Mouse (Mus musculus) kidney, embryonic 16.5 days (tissue): Measurements from ENCODE around the gene Hs3st5. TPM values are rescaled to one million over a fixed set of nuclear protein-coding genes. Genes with fewer than 3 reads are reported as not detected.
A peak's percentile ranks its signal among the peaks of the same experiment; 100 is the strongest.

Experiments
- ATAC-seq: fragments of 200-750 bp; cut with Nextera tagmentation; 2 replicates; pipeline ENCODE4 v1.8.0; 2017; ENCODE audit warnings: moderate TSS enrichment; ENCODE audit not compliant: low FRiP score, low TSS enrichment
- H3K27ac ChIP-seq: fragments of 300-500 bp; sonication (generic); 2 replicates; pipeline ENCODE4 v1.5.1; 2014; ENCODE audit warnings: low read length
- H3K27me3 ChIP-seq: fragments of 300-500 bp; sonication (generic); 2 replicates; pipeline ENCODE4 v1.6.1; 2014; ENCODE audit warnings: low read length, control low read depth, mixed read lengths; ENCODE audit not compliant: insufficient read depth
- H3K36me3 ChIP-seq: fragments of 300-500 bp; sonication (generic); 2 replicates; pipeline ENCODE4 v1.6.1; 2014; ENCODE audit warnings: low read length, control low read depth, mixed read lengths; ENCODE audit not compliant: insufficient read depth
- H3K4me1 ChIP-seq: fragments of 300-500 bp; sonication (generic); 2 replicates; pipeline ENCODE4 v1.6.1; 2014; ENCODE audit warnings: low read length, control low read depth, mixed read lengths; ENCODE audit not compliant: insufficient read depth
- H3K4me2 ChIP-seq: fragments of 300-500 bp; sonication (generic); replicated peaks from 2 replicates; pipeline ENCODE4 v1.6.1; 2014; ENCODE audit warnings: low read depth, low read length
- H3K4me3 ChIP-seq: fragments of 300-500 bp; sonication (generic); 2 replicates; pipeline ENCODE4 v1.5.1; 2014; ENCODE audit warnings: mild to moderate bottlenecking, low read length
- H3K9ac ChIP-seq: fragments of 300-500 bp; sonication (generic); replicated peaks from 2 replicates; pipeline ENCODE4 v1.6.1; 2014; ENCODE audit warnings: low read length
- H3K9me3 ChIP-seq: fragments of 300-500 bp; sonication (generic); 2 replicates; pipeline ENCODE4 v1.6.1; 2016; ENCODE audit warnings: low read length, control low read depth
- WGBS: fragments of 180-500 bp; shearing (Covaris S2); extraction: QIAGEN DNeasy Blood & Tissue Kit; methylation state at CpG from one replicate; pipeline ENCODE4 v1.1.7; 2014; 5-methylcytosine and 5-hydroxymethylcytosine counted together
- polyA plus RNA-seq: library from polyadenylated mRNA; unstranded; fragments of >200 nt; fragmentation: Nextera tagmentation; extraction: Ambion mirVana; gene quantifications from 2 replicates; pipeline ENCODE4 v1.2.1, GENCODE M21; 2015

Hs3st5 gene
- polyA plus RNA-seq, 1 experiment from 2014 or later = 0.27 TPM

DNA sequence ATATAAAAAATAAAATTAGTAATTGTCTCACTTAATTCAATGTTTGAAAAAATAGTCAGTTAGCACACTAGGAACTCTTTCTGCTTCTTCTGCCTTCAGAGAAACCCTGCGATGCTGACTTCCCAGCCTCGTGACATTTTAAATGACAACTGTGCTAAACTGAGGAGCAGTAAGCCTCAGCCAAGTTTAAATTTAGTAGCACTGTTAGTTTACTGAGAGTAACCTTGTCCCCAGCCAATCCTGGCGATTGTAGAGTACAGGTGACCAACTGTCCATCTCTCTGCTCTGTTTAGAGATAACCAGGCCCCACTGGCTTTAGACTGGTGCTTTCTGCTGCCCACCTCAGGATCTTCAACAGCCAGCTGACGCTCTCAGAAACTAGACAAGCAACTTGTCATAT is 121.3 kb downstream of the Hs3st5 start:
- no peak for ATAC-seq
- Histone ChIP-seq H3K4me3 (no peak overlapping the region), H3K4me1 (no peaks in the 10 kb centered on the region), H3K9ac (no peak overlapping the region), H3K27me3 (no peaks in the 10 kb centered on the region), H3K9me3 (no peaks in the 10 kb centered on the region), H3K27ac (no peak overlapping the region), H3K36me3 (no peaks in the 10 kb centered on the region), H3K4me2 (no peak overlapping the region)
- WGBS = 90% methylated on average over 4 of the region's 4 CpGs

DNA sequence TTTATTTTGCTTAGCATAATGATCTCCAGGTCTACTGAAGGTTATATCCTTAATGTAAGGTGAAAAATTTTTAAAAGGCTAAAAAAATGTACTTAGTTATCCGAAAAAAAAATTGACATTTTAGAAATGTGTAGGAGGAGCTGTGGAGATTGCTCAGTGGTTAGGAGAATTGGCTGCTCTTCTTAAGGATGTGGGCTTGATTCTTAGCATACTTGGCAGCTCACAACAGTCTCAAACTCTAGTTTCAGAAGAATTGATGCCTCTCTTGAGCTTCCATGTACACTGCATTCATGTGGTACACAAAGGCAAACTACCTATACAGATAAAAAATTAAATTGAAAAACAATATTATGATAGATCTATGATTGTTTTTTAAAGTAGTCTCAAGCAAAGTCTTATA is 125.1 kb downstream of the Hs3st5 start:
- 76% methylated on average over 1 of the region's 1 CpGs for WGBS
- no peaks in the 10 kb centered on the region for H3K36me3 ChIP-seq
- no peak for ATAC-seq
- H3K9me3 ChIP-seq = no peaks in the 10 kb centered on the region
- H3K27ac ChIP-seq = no peak overlapping the region
- H3K27me3 ChIP-seq = no peaks in the 10 kb centered on the region
- no peak overlapping the region for H3K9ac ChIP-seq
- H3K4me2 ChIP-seq = no peak overlapping the region
- H3K4me1 ChIP-seq = no peaks in the 10 kb centered on the region
- no peak overlapping the region for H3K4me3 ChIP-seq

DNA sequence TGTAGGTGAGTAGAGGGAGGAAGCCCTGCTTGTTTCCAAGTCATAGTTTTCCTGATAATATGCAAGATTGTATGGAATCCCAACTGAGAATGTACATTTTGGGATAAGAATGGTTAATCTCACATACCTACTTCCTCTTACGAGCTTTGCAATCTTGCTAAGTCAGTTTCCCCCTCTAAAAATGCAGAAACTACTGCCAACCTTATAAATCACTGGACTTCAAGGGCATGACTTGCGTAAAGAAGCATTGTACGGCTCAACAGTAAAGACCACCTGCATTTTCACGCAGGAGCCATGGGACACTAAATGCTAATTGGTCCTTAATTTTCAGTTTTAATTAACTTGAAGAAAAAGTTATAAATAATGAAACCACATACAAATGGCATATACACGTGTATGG is 144.0 kb downstream of the Hs3st5 start:
- no peak overlapping the region for H3K27ac ChIP-seq

DNA sequence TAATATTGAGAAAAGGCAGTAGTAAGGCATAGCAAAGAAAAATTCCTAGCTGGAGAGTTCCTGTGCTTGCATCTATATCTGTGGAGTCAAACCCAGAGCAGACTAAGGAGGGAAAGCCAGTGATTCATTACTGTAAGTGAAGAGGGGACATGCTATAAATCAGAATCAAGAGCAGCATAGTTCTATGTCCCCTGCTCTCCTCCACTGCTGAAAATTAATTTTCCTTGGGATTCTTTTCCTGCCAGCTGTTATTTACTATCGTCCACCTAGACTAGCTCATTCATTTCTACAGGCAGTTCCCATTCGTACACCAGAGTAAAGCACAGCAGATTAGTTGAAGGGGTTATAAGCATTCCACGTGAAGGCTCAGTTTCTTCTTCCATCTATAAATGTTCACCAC is 207.4 kb downstream of the Hs3st5 start:
- no peak overlapping the region for H3K27ac ChIP-seq
- H3K4me1 ChIP-seq = no peaks in the 10 kb centered on the region
- H3K9me3 ChIP-seq = no peaks in the 10 kb centered on the region
- 30% methylated on average over 3 of the region's 3 CpGs for WGBS
- H3K9ac ChIP-seq = no peak overlapping the region
- no peaks in the 10 kb centered on the region for H3K27me3 ChIP-seq
- H3K4me2 ChIP-seq = no peak overlapping the region
- H3K36me3 ChIP-seq = no peaks in the 10 kb centered on the region
- ATAC-seq = peak; percentile 23; the same call in 1 of the 2 replicates
- no peak overlapping the region for H3K4me3 ChIP-seq

More for the DNA sequence above, 144.0 kb downstream of the Hs3st5 start:
- H3K9me3 ChIP-seq = no peaks in the 10 kb centered on the region
- no peak overlapping the region for H3K4me2 ChIP-seq
- no peaks in the 10 kb centered on the region for H3K36me3 ChIP-seq
- no peaks in the 10 kb centered on the region for H3K27me3 ChIP-seq
- no peaks in the 10 kb centered on the region for H3K4me1 ChIP-seq
- no peak for ATAC-seq
- H3K4me3 ChIP-seq = no peak overlapping the region
- no peak overlapping the region for H3K9ac ChIP-seq
- WGBS = 59% methylated on average over 5 of the region's 5 CpGs

DNA sequence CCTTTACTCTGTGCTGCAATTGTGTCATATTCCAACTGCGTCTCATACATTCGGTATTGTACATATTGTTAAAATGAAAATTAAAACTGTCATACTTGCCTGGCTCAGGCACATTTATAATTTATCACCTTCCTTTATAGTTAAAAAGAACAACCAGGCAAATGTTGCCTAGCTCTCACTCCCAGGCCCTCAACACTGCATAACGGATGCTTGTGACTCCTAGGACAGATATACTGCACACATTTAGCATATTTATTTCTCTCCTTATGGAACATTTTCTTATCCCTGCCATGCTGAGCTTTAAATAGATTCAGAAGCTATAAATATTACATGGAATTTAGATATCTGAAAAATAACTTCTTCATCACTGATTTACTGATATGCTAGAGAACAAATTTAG is 219.6 kb downstream of the Hs3st5 start:
- Histone ChIP-seq H3K4me1 (peaks cover 6% of the 10 kb centered on the region; the same call in 1 of the 2 replicates), H3K4me3 (no peak overlapping the region), H3K4me2 (no peak overlapping the region), H3K9ac (no peak overlapping the region), H3K36me3 (no peaks in the 10 kb centered on the region), H3K9me3 (no peaks in the 10 kb centered on the region), H3K27ac (no peak overlapping the region), H3K27me3 (no peaks in the 10 kb centered on the region)
- no peak for ATAC-seq
- WGBS = 75% methylated on average over 3 of the region's 3 CpGs

DNA sequence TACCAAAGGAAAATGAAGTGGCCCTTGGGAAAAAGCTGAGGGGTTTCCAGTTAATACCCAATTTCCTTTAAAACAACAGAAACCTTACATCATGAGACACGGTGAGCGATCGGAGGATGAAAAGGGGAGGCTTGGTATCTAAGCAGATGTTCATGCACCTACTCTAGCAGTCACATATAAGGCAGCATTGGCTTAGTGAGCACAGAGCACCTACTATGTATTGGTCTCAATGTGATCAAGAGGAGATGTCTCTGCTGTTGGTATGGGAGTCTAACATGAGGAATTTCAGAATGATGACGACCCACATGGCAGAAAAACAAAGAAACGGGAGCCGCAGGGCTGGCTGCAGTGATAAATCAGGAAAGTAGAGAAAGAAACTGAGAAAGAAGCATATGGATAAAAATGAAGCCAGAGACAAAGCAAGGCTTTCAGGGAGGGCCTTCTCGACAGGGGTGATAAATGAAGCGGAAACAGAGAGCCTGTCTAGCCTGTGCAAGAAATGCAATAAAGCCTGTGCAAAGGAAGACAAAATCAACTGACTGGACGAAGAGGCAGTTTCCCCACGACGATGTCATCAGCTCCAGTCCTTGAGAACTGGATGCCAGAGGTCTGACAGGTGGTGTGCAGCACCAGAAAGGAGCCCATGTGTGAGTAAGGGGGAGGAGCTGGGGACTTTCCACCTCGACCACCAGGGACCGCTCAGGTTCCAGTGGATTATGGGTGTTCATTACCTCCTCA is 222.9 kb downstream of the Hs3st5 start:
- Histone ChIP-seq H3K9me3 (no peaks in the 10 kb centered on the region), H3K9ac (no peak overlapping the region), H3K36me3 (no peaks in the 10 kb centered on the region), H3K4me2 (peak overlapping the region; percentile 12; the same call in 1 of the 2 replicates), H3K4me1 (peaks cover 6% of the 10 kb centered on the region; the same call in 1 of the 2 replicates), H3K4me3 (no peak overlapping the region), H3K27ac (no peak overlapping the region), H3K27me3 (no peaks in the 10 kb centered on the region)
- peak; percentile 70 for ATAC-seq
- WGBS = 33% methylated on average over 13 of the region's 13 CpGs

DNA sequence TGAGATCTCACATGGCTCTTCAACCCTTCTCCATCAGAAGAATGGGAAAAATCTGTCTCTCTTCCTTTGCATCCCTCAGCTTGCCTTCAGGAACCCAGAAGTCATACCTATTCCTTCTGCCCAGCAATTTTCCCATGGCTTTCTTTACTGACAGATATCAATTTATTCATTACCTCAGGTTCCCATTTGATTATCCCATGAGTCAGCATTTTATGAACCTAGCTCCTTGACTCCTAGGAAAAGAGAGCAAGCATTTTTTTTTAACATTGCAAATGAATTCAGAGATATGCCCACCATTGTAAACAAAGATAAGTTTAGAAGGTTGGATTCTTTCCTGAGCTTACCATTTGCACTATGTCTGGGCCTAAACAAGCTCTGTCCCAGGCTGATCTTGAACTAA is 232.8 kb downstream of the Hs3st5 start:
- Histone ChIP-seq H3K4me2 (no peak overlapping the region), H3K36me3 (no peaks in the 10 kb centered on the region), H3K27ac (no peak overlapping the region), H3K4me1 (no peaks in the 10 kb centered on the region), H3K9ac (no peak overlapping the region), H3K4me3 (no peak overlapping the region), H3K27me3 (no peaks in the 10 kb centered on the region), H3K9me3 (no peaks in the 10 kb centered on the region)
- ATAC-seq = no peak

DNA sequence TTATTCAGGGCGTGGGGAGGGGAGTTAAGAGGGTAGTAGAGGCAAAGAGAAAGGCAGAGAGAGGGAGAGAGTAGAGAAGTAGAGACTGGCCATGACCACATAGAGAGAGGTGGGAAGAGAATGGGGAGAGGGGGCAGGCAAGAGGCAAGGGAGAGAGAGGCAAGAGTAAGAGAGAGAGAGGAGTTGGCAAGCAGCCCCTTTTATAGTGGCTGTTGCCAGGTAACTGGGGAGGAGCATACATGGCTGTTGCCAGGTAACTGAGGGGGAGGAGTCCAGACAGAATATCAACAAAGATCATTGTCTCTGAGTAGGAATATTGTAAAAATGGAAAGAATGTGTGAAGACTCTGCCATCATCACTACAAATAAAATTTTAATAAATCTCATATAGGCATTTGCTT is 243.4 kb downstream of the Hs3st5 start:
- ATAC-seq = no peak

DNA sequence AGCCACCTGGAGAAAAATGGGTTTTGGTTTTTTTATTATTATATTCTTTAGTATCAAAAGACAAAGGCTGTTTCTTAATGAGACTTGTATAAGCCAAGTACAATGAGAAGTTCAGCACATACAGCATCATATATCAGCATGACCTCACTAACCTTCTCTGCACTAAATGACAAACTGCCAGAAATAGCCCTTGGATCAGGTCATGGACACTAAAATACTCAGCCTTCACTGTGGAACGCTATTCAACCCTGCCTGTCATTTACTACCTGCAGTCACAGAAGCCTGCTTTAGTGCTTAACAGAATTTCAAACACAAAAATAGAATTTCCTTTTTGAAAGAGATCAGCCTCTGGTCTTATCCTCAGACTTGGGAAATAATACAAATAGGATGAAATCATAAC is 247.9 kb downstream of the Hs3st5 start:
- no peaks in the 10 kb centered on the region for H3K27me3 ChIP-seq
- no peak overlapping the region for H3K27ac ChIP-seq
- no peaks in the 10 kb centered on the region for H3K9me3 ChIP-seq
- no peaks in the 10 kb centered on the region for H3K4me1 ChIP-seq
- ATAC-seq = no peak
- no peaks in the 10 kb centered on the region for H3K36me3 ChIP-seq
- no peak overlapping the region for H3K4me2 ChIP-seq
- WGBS = 15% methylated on average over 1 of the region's 1 CpGs
- no peak overlapping the region for H3K9ac ChIP-seq
- no peak overlapping the region for H3K4me3 ChIP-seq

More for the DNA sequence above, 243.4 kb downstream of the Hs3st5 start:
- no peak overlapping the region for H3K4me3 ChIP-seq
- H3K4me1 ChIP-seq = no peaks in the 10 kb centered on the region
- H3K4me2 ChIP-seq = no peak overlapping the region
- no peaks in the 10 kb centered on the region for H3K27me3 ChIP-seq
- H3K9me3 ChIP-seq = no peaks in the 10 kb centered on the region
- no peaks in the 10 kb centered on the region for H3K36me3 ChIP-seq
- no peak overlapping the region for H3K9ac ChIP-seq
- H3K27ac ChIP-seq = no peak overlapping the region
- 44% methylated on average over 1 of the region's 1 CpGs for WGBS

DNA sequence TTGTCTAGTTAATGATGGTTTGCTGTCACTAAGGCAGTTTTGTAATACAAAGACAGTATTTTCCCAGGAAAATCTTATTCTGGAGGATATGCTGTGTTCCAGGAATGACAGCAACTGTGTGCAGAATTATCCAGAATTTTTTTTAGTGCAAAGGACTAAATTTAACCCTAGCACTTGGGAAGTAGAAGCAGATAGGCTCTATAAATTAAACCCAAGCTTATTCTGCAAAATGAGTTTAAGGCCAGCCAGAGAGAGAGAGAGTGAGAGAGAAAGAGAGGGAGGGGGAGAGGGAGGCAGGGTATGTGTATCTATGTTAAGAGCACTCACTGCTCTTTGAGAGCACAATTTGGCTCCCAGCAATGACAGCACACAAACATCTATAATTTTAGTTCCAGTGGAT is 267.0 kb downstream of the Hs3st5 start:
- Histone ChIP-seq H3K27me3 (no peaks in the 10 kb centered on the region), H3K4me3 (no peak overlapping the region), H3K4me1 (no peaks in the 10 kb centered on the region), H3K27ac (no peak overlapping the region), H3K9ac (no peak overlapping the region), H3K9me3 (no peaks in the 10 kb centered on the region), H3K4me2 (no peak overlapping the region), H3K36me3 (no peaks in the 10 kb centered on the region)
- ATAC-seq = no peak
